Mouse (Mus musculus) embryo, embryonic 11.5 days (tissue): ENCODE measurements around the gene Sec24b.

Experiments used
- DNase-seq: peaks from one replicate; pipeline ENCODE4 v3.0.0-alpha.2; 2012; ENCODE audit warnings: low read depth, low spot score

Gene Sec24b

GRCm38 (mm10) chr3:129979510-129979909, 81.8 kb downstream of the Sec24b start:
- DNase-seq, result no peak

DNA sequence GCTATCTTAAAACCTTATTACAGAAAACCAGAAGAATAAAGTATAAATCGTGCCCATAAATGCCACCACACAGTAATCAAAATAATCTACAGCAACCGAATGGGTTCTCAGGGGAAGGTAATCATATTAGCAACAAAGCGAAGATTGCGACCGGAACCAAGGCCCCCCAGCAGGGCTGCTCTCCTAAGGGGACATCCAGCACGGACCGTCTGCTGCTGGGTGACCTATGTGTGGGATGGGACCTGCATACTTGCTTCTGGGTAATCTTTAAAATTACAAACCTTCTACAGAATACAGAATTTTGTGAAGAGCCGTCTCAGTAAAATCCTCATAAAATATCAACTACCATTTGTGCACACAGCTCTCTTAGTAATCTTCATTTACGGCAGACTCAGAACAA, 82.6 kb downstream of the Sec24b start:
- no peak for DNase-seq

DNA sequence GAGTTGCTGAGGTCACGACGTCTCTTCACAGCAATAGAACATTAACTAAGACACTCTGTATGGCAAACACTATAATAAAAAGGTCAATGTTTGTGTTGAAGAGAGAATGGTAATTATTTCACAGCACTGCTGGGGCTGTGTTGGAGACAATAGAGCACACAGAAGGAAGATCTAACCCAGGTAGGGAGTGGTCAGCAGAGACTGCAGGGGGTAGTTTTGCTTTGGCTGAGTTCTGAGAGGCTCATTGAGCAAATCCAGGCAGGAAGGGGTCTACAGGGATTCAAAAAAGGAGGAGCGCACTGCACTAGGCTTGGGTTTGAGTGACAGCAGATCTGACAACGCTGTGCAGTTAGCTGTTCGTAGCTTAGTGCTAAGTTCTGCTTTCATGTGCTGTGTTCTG, 85.0 kb downstream of the Sec24b start:
- DNase-seq, result no peak

- no peak for DNase-seq
These were observed 90.5 kb downstream of the Sec24b start for GRCm38 (mm10) chr3:129970529-129971515.

GRCm38 (mm10) chr3:129969432-129970395, 91.6 kb downstream of the Sec24b start, which contains the start of gene Mcub:
Mcub (minus strand) TSS chr3:129970206.
- no peak for DNase-seq

GRCm38 (mm10) chr3:129969031-129969430, 92.3 kb downstream of the Sec24b start:
- DNase-seq, result no peak

- DNase-seq, result no peak
These were observed 93.5 kb downstream of the Sec24b start for GRCm38 (mm10) chr3:129967874-129968273.

DNA sequence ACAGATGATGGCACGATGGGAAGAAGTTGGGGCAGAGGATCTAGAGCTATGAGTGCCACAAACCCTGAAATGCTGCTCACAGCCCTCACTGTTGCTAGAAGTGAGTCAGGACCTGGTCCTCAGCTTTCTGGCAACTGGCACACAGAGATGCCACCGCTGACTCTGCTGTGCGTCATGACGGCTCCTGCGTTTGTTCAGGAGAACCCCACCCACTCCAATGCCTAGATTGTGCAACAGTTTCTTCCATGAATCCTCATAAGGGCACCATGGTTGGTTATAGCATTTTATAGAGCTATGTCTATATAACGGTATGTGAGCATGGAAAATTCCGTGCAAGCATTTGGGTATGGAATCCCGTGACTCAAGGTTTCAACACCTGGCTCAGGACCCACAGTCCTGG, 96.7 kb downstream of the Sec24b start:
- DNase-seq, result no peak

DNA sequence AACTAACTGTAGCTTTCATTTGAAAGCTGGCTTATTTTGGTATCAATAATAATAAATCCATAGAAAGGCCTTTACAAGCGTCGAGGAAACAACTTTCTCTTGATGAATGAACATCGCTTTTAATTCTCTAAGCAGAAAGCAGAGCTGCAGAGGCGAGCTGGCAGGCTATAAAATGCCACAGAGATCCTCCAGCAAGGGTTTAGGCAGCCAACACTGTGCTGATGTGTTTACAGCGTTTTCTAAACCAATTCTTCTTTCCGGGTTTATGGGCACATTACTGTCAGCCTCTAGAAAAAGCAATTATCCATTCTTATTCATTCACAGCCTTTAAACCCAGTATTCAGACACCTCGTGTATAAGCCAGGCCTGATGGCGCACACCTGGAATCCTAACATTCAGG, 98.8 kb downstream of the Sec24b start:
- no peak for DNase-seq

- no peak for DNase-seq
These were observed 108.1 kb downstream of the Sec24b start for GRCm38 (mm10) chr3:129953296-129953695.

DNA sequence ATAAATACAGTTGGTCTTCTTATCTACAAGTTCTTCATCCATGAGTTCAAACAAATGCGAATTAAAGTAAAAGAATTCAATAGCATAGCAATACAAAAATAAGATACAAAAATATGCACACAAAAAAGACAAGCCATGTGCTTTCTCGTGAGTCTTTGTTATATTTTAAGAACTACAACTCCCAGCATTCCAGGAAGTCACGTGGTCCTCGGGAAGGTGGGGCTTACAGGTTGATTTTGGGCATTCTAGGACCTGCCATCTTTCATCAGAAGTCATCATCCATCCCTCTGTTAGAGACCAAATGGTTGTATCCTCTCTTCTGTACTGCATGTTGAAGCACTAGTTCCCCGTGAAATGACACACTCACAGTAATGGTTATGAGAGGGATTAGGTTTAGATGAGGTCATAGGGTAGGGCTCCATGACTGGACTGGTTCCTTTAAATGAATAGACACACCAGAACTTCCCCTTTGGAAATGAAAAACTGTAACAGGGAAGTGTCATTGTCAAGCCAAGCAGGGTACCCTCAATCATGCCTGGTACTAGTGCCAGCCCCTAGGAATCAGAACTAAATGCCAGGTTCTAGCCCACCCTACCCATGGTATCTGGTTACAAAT, 112.1 kb downstream of the Sec24b start:
- DNase-seq, result no peak

DNA sequence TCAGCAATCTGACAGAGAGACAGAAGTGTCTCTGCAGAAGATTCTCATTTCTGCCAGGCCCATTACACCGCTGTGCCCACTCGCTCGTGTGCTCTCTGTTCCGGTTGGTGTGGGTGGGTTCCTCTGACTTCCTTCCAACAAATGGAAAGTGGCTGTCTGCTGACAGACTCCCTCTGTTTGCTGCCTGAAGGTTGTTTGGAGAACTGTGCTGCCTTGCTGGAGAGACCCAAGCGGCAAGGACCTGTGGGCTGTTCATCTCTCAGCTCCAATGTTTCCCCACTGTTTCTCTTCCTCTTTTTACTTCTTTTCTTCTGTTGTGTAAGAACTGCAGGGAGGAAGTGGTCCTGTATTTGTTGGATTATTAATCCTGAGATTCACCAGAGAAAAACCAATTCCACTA, 113.0 kb downstream of the Sec24b start:
- no peak for DNase-seq

- DNase-seq, result no peak
These were observed 115.0 kb downstream of the Sec24b start for GRCm38 (mm10) chr3:129946217-129946914.

- DNase-seq, result no peak
These were observed 117.5 kb downstream of the Sec24b start for GRCm38 (mm10) chr3:129943813-129944212.

DNA sequence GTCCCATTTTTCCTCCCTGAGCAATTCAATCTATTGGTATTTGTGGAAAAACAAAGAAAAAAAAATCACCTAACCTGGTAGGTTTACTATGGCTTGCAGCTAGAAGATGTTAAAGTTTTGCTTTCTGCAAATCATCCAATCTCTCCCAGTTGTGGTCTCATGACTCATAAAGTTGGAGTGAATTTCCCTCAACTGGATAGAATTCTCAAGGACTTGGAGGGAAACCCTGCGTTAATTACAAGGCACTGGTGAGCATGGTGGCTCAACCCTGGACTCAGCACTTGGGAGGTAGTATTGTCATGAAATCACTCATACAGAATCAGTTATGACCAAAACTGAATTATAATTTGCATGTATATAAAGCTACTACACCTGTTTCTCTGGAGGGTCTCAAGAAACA, 120.1 kb downstream of the Sec24b start:
- DNase-seq, result no peak

GRCm38 (mm10) chr3:129940780-129941179, 120.6 kb downstream of the Sec24b start:
- no peak for DNase-seq

DNA sequence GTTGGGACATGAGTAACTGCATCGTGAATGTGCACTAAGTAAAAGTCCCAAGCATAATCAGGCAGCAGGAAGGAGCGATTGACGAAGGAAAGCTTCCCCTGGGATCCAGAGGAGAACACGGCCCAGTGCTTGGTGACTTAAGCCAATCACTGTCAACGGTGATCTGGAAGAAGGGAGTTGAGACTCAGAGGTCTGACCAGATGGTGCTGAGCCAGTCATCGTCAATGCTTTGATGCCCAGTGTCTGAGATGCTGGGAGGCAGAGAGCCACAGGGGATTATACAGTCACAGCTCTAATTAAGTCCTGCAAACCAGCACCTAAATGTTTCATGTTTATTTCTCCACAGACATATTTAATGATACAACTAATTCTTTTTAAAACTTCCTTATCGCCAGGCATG, 122.3 kb downstream of the Sec24b start:
- no peak for DNase-seq

DNA sequence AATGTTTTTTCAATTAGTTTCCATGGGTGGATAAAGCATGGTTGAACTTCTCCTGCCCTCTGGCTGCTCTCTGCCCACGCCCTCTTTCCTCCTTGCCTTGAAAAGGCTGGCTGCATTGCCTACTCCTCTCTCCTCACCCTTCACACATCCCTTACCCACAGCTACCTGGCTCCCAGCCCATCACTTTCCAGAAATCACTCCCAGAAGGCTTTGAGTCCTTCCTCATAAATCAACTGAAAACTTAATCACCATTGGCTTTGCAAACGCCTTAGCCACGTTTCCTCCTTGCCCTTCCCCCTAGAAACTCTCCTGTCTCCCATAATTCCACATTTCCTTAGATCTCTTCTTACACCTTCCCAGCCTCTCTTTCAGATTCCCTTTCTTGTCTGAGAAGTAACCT, 123.5 kb downstream of the Sec24b start:
- DNase-seq, result no peak

DNA sequence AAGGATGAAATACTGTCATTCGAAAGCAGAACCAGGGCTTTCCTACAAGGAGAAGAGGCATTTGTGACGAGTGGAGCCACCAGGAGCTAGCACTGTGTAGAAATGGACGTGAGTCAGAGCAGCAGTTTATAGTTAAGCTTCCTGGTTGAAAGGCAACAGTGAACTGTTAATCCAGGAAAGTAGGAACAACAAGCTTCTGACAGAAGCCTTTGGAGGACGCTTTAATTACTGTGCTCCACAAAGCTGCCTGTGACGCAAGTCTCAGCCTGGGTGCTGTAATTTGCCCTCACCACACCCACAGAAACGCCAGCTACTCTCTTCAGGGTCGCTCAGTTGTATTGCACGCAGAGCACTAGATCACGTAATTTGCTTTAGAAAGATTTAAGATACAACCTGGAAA, 124.8 kb downstream of the Sec24b start:
- DNase-seq, result no peak
